Mouse (Mus musculus) forebrain, embryonic 16.5 days (tissue): ENCODE measurements around the gene Gmds. TPM values are rescaled to one million over a fixed set of nuclear protein-coding genes. Genes with fewer than 3 reads are reported as not detected.

ENCODE experiments used
- ATAC-seq: fragments of 200-750 bp; cut with Nextera tagmentation; 2 replicates; pipeline ENCODE4 v1.8.0; 2017; ENCODE audit warnings: mild to moderate bottlenecking, moderate library complexity
- H3K27ac ChIP-seq: fragments of 300-500 bp; sonication (generic); 2 replicates; pipeline ENCODE4 v1.5.1; 2014; ENCODE audit warnings: low read length, control low read depth
- H3K27me3 ChIP-seq: fragments of 300-500 bp; sonication (generic); replicated peaks from 2 replicates; pipeline ENCODE4 v1.6.1; 2014; ENCODE audit warnings: low read length; ENCODE audit not compliant: control insufficient read depth, insufficient read depth
- H3K36me3 ChIP-seq: fragments of 300-500 bp; sonication (generic); 2 replicates; pipeline ENCODE4 v1.6.1; 2014; ENCODE audit not compliant: control insufficient read depth, insufficient read depth
- H3K4me1 ChIP-seq: fragments of 300-500 bp; sonication (generic); replicated peaks from 2 replicates; pipeline ENCODE4 v1.6.1; 2014; ENCODE audit warnings: low read length; ENCODE audit not compliant: control insufficient read depth, insufficient read depth
- H3K4me2 ChIP-seq: fragments of 300-500 bp; sonication (generic); 2 replicates; pipeline ENCODE4 v1.6.1; 2014; ENCODE audit warnings: mild to moderate bottlenecking, low read length, control low read depth
- H3K4me3 ChIP-seq: fragments of 300-500 bp; sonication (generic); replicated peaks from 2 replicates; pipeline ENCODE4 v1.5.1; 2014; ENCODE audit warnings: mild to moderate bottlenecking, low read length, control low read depth
- H3K9ac ChIP-seq: fragments of 300-500 bp; sonication (generic); replicated peaks from 2 replicates; pipeline ENCODE4 v1.6.1; 2014; ENCODE audit warnings: low read depth, low read length, control low read depth
- H3K9me3 ChIP-seq: fragments of 300-500 bp; sonication (generic); 2 replicates; pipeline ENCODE4 v1.6.1; 2016; ENCODE audit warnings: low read length; ENCODE audit not compliant: control insufficient read depth
- WGBS: fragments of 180-500 bp; shearing (Covaris S2); extraction: QIAGEN DNeasy Blood & Tissue Kit; methylation state at CpG from one replicate; pipeline ENCODE4 v1.1.7; 2014; 5-methylcytosine and 5-hydroxymethylcytosine counted together
- polyA plus RNA-seq: library from polyadenylated mRNA; unstranded; fragments of >200 nt; fragmentation: Nextera tagmentation; extraction: Ambion mirVana; gene quantifications from 2 replicates; pipeline ENCODE4 v1.2.1, GENCODE M21; 2015

Gene Gmds
- polyA plus RNA-seq, 1 experiment from 2014 or later, result 35.8 TPM

DNA sequence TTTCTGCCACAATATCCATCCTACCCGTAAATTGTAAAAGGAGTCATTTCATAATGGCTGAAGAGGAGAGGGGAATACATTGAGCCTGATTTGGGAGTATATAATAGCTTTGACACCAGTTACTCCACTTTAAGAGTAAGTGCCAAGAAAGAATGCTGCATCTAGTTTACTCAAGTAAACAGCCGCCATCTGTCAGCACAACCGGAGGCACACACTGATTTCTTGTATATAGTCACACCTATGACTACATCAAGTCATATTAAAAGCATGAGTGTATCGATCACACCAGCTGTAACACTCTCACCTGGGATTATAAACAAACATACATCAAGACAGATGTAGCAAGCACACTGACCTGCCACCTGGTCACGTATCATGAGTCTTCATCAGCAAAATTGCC is 473.8 kb downstream of the Gmds start:
- WGBS, result 67% methylated on average over 5 of the region's 5 CpGs
- H3K27ac ChIP-seq, result no peak overlapping the region
- no peaks in the 10 kb centered on the region for H3K36me3 ChIP-seq
- H3K9ac ChIP-seq, result no peak overlapping the region
- H3K27me3 ChIP-seq, result no peaks in the 10 kb centered on the region
- H3K4me1 ChIP-seq, result 0 out of 2 replicates have a peak, but pooled peaks cover 2% of the 10 kb centered on the region
- H3K9me3 ChIP-seq, result no peaks in the 10 kb centered on the region
- H3K4me2 ChIP-seq, result no peak overlapping the region
- H3K4me3 ChIP-seq, result no peak overlapping the region
- ATAC-seq, result peak; percentile 66

DNA sequence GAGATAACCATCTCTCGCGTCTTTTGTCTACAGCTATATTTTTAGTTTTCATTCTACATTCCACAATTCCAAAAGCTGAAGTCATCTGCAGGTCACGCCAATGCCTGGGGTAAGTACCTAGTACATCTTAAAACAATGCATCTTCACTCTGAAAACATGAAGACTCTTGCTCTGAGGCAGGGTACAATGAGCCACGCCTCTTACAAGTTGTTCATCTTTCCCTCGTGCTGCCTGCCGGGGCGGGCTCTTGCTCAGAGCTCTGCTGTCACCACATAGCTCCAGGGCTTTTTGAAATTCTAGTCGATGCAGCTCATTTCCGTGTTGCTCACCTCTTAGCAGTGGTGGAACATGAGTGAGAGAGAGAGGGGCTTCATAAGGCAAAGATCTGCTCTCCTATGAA is 475.1 kb downstream of the Gmds start:
- Histone ChIP-seq H3K4me3 (no peak overlapping the region), H3K4me2 (no peak overlapping the region), H3K4me1 (0 out of 2 replicates have a peak, but pooled peaks cover 2% of the 10 kb centered on the region), H3K27me3 (no peaks in the 10 kb centered on the region), H3K36me3 (no peaks in the 10 kb centered on the region), H3K27ac (no peak overlapping the region), H3K9ac (no peak overlapping the region), H3K9me3 (no peaks in the 10 kb centered on the region)
- 81% methylated on average over 9 of the region's 9 CpGs for WGBS
- ATAC-seq, result no peak

- no peak overlapping the region for H3K4me2 ChIP-seq
- 89% methylated on average over 5 of the region's 5 CpGs for WGBS
- no peak for ATAC-seq
Observed at GRCm38 (mm10) chr13:31860200-31860599, 478.3 kb downstream of the Gmds start.

DNA sequence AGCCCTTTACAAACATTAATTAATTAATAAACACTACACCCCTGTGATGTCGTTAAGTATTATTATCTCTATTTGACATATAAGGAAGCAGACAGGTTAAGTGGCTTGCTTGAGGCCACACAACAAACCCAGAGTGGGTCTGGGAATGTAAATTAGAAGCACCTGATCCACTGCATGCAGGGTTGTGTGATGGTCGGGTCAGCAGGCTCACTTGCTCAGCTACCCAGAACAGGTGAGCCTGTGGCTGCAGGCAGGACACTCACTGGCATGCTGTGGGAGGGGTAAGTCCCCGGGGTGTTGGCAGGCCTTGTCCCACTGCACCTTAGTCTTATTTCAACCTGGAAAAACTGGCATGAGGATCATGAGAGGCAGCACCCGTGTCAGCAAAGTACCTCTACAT is 484.5 kb downstream of the Gmds start:
- H3K36me3 ChIP-seq, result no peaks in the 10 kb centered on the region
- H3K27me3 ChIP-seq, result no peaks in the 10 kb centered on the region
- H3K9ac ChIP-seq, result no peak overlapping the region
- no peaks in the 10 kb centered on the region for H3K9me3 ChIP-seq
- 74% methylated on average over 4 of the region's 4 CpGs for WGBS
- H3K4me2 ChIP-seq, result no peak overlapping the region
- H3K27ac ChIP-seq, result no peak overlapping the region
- no peak for ATAC-seq
- no peak overlapping the region for H3K4me3 ChIP-seq
- H3K4me1 ChIP-seq, result no peaks in the 10 kb centered on the region

More at GRCm38 (mm10) chr13:31860200-31860599, 478.3 kb downstream of the Gmds start:
- Histone ChIP-seq H3K4me3 (no peak overlapping the region), H3K9me3 (no peaks in the 10 kb centered on the region), H3K27me3 (no peaks in the 10 kb centered on the region), H3K36me3 (no peaks in the 10 kb centered on the region), H3K9ac (no peak overlapping the region), H3K27ac (no peak overlapping the region), H3K4me1 (0 out of 2 replicates have a peak, but pooled peaks cover 2% of the 10 kb centered on the region)

- no peaks in the 10 kb centered on the region for H3K36me3 ChIP-seq
- no peak overlapping the region for H3K4me3 ChIP-seq
- no peak for ATAC-seq
- no peak overlapping the region for H3K4me2 ChIP-seq
- no peak overlapping the region for H3K9ac ChIP-seq
- H3K4me1 ChIP-seq, result no peaks in the 10 kb centered on the region
- no peak overlapping the region for H3K27ac ChIP-seq
- no peaks in the 10 kb centered on the region for H3K27me3 ChIP-seq
- 42% methylated on average over 2 of the region's 2 CpGs for WGBS
- no peaks in the 10 kb centered on the region for H3K9me3 ChIP-seq
Observed at GRCm38 (mm10) chr13:31853564-31853963, 485.0 kb downstream of the Gmds start.

- no peak overlapping the region for H3K9ac ChIP-seq
- no peak for ATAC-seq
- no peaks in the 10 kb centered on the region for H3K36me3 ChIP-seq
- H3K4me3 ChIP-seq, result no peak overlapping the region
- 66% methylated on average over 5 of the region's 5 CpGs for WGBS
- H3K4me2 ChIP-seq, result no peak overlapping the region
- no peaks in the 10 kb centered on the region for H3K9me3 ChIP-seq
- no peak overlapping the region for H3K27ac ChIP-seq
- H3K27me3 ChIP-seq, result no peaks in the 10 kb centered on the region
- no peaks in the 10 kb centered on the region for H3K4me1 ChIP-seq
Observed at GRCm38 (mm10) chr13:31849258-31849971, 489.1 kb downstream of the Gmds start.

GRCm38 (mm10) chr13:31835802-31836201 is 502.7 kb downstream of the Gmds start:
- H3K27me3 ChIP-seq, result no peaks in the 10 kb centered on the region
- no peak overlapping the region for H3K9ac ChIP-seq
- no peaks in the 10 kb centered on the region for H3K4me1 ChIP-seq
- no peak overlapping the region for H3K4me3 ChIP-seq
- no peak for ATAC-seq
- WGBS, result 89% methylated on average over 4 of the region's 4 CpGs
- H3K9me3 ChIP-seq, result no peaks in the 10 kb centered on the region
- no peak overlapping the region for H3K4me2 ChIP-seq
- no peak overlapping the region for H3K27ac ChIP-seq
- no peaks in the 10 kb centered on the region for H3K36me3 ChIP-seq

DNA sequence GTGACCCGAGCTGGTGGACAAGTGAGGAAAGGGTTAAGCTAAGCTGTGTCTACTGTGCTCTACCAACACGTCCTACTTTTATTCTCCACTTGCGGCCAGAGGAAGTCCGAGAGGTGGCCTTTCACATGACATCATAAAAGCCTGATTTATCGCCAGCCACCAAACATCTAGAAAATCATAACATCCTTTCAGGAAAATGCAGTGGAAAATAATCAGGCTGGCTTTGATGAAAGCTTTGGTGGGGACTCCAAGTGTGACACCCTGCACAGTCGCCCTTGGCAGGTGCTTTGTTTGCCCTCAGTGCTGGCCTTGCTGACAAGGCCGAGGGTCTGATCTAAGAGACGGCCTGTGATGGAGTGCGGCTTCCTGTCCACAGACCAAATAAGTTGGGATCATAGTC is 508.2 kb downstream of the Gmds start:
- no peak overlapping the region for H3K27ac ChIP-seq
- H3K9me3 ChIP-seq, result no peaks in the 10 kb centered on the region
- no peak overlapping the region for H3K4me3 ChIP-seq
- no peak overlapping the region for H3K4me2 ChIP-seq
- H3K27me3 ChIP-seq, result no peaks in the 10 kb centered on the region
- 66% methylated on average over 9 of the region's 9 CpGs for WGBS
- no peaks in the 10 kb centered on the region for H3K36me3 ChIP-seq
- no peak overlapping the region for H3K9ac ChIP-seq
- ATAC-seq, result no peak
- no peaks in the 10 kb centered on the region for H3K4me1 ChIP-seq

DNA sequence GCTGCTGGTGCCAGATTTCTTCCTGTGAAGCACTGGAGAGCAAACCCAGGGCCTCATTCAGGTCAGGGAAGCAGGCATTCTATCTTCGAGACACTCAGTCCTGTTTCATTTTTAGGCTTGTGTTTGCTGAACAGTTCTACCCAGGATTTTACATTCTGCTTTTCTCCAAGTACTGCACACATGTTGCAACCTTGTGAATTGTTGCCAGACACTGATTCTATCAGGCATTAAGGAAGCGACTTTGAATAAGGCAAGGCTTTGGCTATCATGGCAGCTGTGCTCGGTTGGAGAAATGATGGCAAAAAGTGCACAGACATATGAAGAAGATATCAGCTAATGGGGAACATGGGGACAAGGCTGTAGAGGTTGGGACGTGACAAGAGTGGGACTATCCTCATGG is 510.1 kb downstream of the Gmds start:
- no peaks in the 10 kb centered on the region for H3K27me3 ChIP-seq
- no peak overlapping the region for H3K4me2 ChIP-seq
- no peaks in the 10 kb centered on the region for H3K36me3 ChIP-seq
- no peaks in the 10 kb centered on the region for H3K4me1 ChIP-seq
- no peak overlapping the region for H3K9ac ChIP-seq
- no peaks in the 10 kb centered on the region for H3K9me3 ChIP-seq
- H3K27ac ChIP-seq, result no peak overlapping the region
- WGBS, result 91% methylated on average over 4 of the region's 4 CpGs
- H3K4me3 ChIP-seq, result no peak overlapping the region
- ATAC-seq, result no peak
